Mouse (Mus musculus): ENCODE results near the gene Trmt10a.

DNA sequence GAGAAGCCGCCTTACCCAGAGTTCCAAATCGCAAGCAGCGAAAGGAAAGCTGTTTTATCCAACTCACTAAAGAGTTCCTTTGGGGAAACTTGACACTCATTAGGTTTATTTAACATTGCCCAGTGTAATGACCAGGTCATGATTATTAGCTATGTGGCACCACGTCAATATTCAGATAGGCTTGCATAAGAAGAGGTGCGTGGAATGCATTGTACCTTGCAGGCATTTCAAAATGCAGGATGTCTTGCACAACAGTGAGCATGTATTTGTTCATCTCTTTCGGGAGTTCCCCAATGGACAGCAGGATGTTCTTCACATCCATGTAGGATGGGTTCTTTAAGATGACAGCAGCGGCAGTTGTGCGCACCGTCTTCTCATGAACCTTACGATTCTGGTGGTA lies 36.4 kb upstream of the Trmt10a start:
- TF ChIP-seq POLR2A (IDR thresholded peaks at IDR 0.05; ENCODE audit: low read depth, low read length) (no peak), CTCF (IDR thresholded peaks at IDR 0.05; ENCODE audit: extremely low read depth, insufficient read length, insufficient replicate concordance, low read depth, low read length) (no peak)

Data from small intestine, adult 2 months (tissue).